Mouse (Mus musculus) cerebellum, adult 18-20 months (tissue): ENCODE measurements around the gene Ccno.

ENCODE experiments used
- DNase-seq, 2 experiments: peaks; one replicate each; pipeline ENCODE4 v3.0.0; 2021

The Ccno gene

GRCm38 (mm10) chr13:112987532-112987943 lies at the start of gene Ccno:
Ccno (plus strand) TSS chr13:112987802.
- DNase-seq: peak; percentile 68 to 69

GRCm38 (mm10) chr13:112938130-112938529 lies 49.5 kb upstream of the Ccno start:
- DNase-seq: no peak

- no peak for DNase-seq
Observed at GRCm38 (mm10) chr13:112941879-112942330, 45.7 kb upstream of the Ccno start.

GRCm38 (mm10) chr13:112945312-112945711 lies 42.3 kb upstream of the Ccno start:
- DNase-seq: peak in 1 of 2 experiments; percentile 11

- no peak for DNase-seq
Observed at GRCm38 (mm10) chr13:112945900-112946299, 41.7 kb upstream of the Ccno start.

GRCm38 (mm10) chr13:112954067-112954466 lies 33.5 kb upstream of the Ccno start:
- DNase-seq: no peak

GRCm38 (mm10) chr13:112963081-112963480 lies 24.5 kb upstream of the Ccno start:
- no peak for DNase-seq

GRCm38 (mm10) chr13:112964421-112964820 lies 23.2 kb upstream of the Ccno start:
- no peak for DNase-seq

- DNase-seq: no peak
Observed at GRCm38 (mm10) chr13:112967267-112967666, 20.3 kb upstream of the Ccno start.

- no peak for DNase-seq
Observed at GRCm38 (mm10) chr13:112976720-112977119, 10.9 kb upstream of the Ccno start.

- no peak for DNase-seq
Observed at GRCm38 (mm10) chr13:112985605-112986450, 1.8 kb upstream of the Ccno start.

- DNase-seq: no peak
Observed at GRCm38 (mm10) chr13:112986451-112986950, 1.1 kb upstream of the Ccno start.

GRCm38 (mm10) chr13:112987991-112988390 lies 389 bp downstream of the Ccno start:
- no peak for DNase-seq

GRCm38 (mm10) chr13:112988866-112989265 lies 1.3 kb downstream of the Ccno start:
- no peak for DNase-seq

- DNase-seq: no peak
Observed at GRCm38 (mm10) chr13:112989541-112989940, 1.9 kb downstream of the Ccno start.

- DNase-seq: no peak
Observed at GRCm38 (mm10) chr13:112990346-112990745, 2.7 kb downstream of the Ccno start.

- peak; percentile 24 to 37 for DNase-seq
Observed at GRCm38 (mm10) chr13:112993531-112994152, 6.0 kb downstream of the Ccno start, which contains the start of gene Mcidas. Mcidas (plus strand) TSS chr13:112993845.

GRCm38 (mm10) chr13:112994191-112994590 lies 6.6 kb downstream of the Ccno start:
- DNase-seq: peak; percentile 55 to 63

- DNase-seq: no peak
Observed at GRCm38 (mm10) chr13:112996407-112996806, 8.8 kb downstream of the Ccno start.

GRCm38 (mm10) chr13:112997369-112997768 lies 9.8 kb downstream of the Ccno start:
- DNase-seq: no peak

GRCm38 (mm10) chr13:112998427-112999201 lies 11.0 kb downstream of the Ccno start:
- DNase-seq: no peak

- no peak for DNase-seq
Observed at GRCm38 (mm10) chr13:113000090-113000489, 12.5 kb downstream of the Ccno start.
